Mouse (Mus musculus) gastrocnemius, postnatal 10 days (tissue): Measurements from ENCODE around the gene Rreb1. TPM values are rescaled to one million over a fixed set of nuclear protein-coding genes. Genes with fewer than 3 reads are reported as not detected.
A peak's percentile ranks its signal among the peaks of the same experiment; 100 is the strongest.

Experiments
- DNase-seq: peaks from one replicate; pipeline ENCODE4 v3.0.0; 2021; ENCODE audit warnings: mixed read lengths
- long read RNA-seq, 2 experiments: library from polyadenylated mRNA; stranded (forward); transcript quantifications; one replicate each; pipeline ENCODE4 v2.0.0; 2021
- total RNA-seq, 2 experiments: library from RNA; stranded (reverse); gene quantifications; 2 replicates each; pipeline ENCODE4 v1.2.3; 2021

The Rreb1 gene
- 10 to 100 TPM; 33.1 to 45.5 TPM for total RNA-seq
- long read RNA-seq, experiment 1, full-length matches to known transcripts, result 1 of 12 reads
- long read RNA-seq, experiment 1, partial matches to known transcripts, result 7 of 12 reads
- long read RNA-seq, experiment 1, other reads (novel, unspliced or antisense), result 4 of 12 reads
- long read RNA-seq, experiment 2, full-length matches to known transcripts, result 1 of 11 reads
- long read RNA-seq, experiment 2, partial matches to known transcripts, result 4 of 11 reads
- long read RNA-seq, experiment 2, other reads (novel, unspliced or antisense), result 6 of 11 reads

GRCm38 (mm10) chr13:37778147-37778593, at the start of gene Rreb1:
TSS of gene Rreb1 (plus strand) at chr13:37778400.
- DNase-seq, result peak; percentile 59

- no peak for DNase-seq
Measured at GRCm38 (mm10) chr13:37728551-37728950, 49.6 kb upstream of the Rreb1 start.

GRCm38 (mm10) chr13:37731914-37732693, 46.1 kb upstream of the Rreb1 start:
- no peak for DNase-seq

- DNase-seq, result no peak
Measured at GRCm38 (mm10) chr13:37734501-37734900, 43.7 kb upstream of the Rreb1 start.

- DNase-seq, result no peak
Measured at GRCm38 (mm10) chr13:37740111-37740510, 38.1 kb upstream of the Rreb1 start.

GRCm38 (mm10) chr13:37740752-37741151, 37.4 kb upstream of the Rreb1 start:
- DNase-seq, result no peak

- DNase-seq, result no peak
Measured at GRCm38 (mm10) chr13:37742248-37742647, 36.0 kb upstream of the Rreb1 start.

- no peak for DNase-seq
Measured at GRCm38 (mm10) chr13:37747504-37747903, 30.7 kb upstream of the Rreb1 start.

- no peak for DNase-seq
Measured at GRCm38 (mm10) chr13:37749485-37749884, 28.7 kb upstream of the Rreb1 start.

- DNase-seq, result peak; percentile 16
Measured at GRCm38 (mm10) chr13:37751154-37751950, 26.8 kb upstream of the Rreb1 start.

GRCm38 (mm10) chr13:37759341-37760012, 18.7 kb upstream of the Rreb1 start:
- DNase-seq, result no peak

- DNase-seq, result no peak
Measured at GRCm38 (mm10) chr13:37760013-37760342, 18.2 kb upstream of the Rreb1 start.

GRCm38 (mm10) chr13:37760373-37760772, 17.8 kb upstream of the Rreb1 start:
- DNase-seq, result no peak

GRCm38 (mm10) chr13:37760957-37761941, 17.0 kb upstream of the Rreb1 start:
- DNase-seq, result peak; percentile 16

- no peak for DNase-seq
Measured at GRCm38 (mm10) chr13:37763800-37764407, 14.3 kb upstream of the Rreb1 start.

GRCm38 (mm10) chr13:37769777-37770176, 8.4 kb upstream of the Rreb1 start:
- no peak for DNase-seq

GRCm38 (mm10) chr13:37773476-37773875, 4.7 kb upstream of the Rreb1 start:
- no peak for DNase-seq

GRCm38 (mm10) chr13:37776675-37777074, 1.5 kb upstream of the Rreb1 start:
- DNase-seq, result no peak

- DNase-seq, result no peak
Measured at GRCm38 (mm10) chr13:37777351-37778146, 651 bp upstream of the Rreb1 start.
